Mouse (Mus musculus): ENCODE data around the gene Lgr4. TPM values are rescaled to one million over a fixed set of nuclear protein-coding genes. Genes with fewer than 3 reads are reported as not detected.

Gene Lgr4
- total and polyA plus RNA-seq, 3 experiments = 4.3 to 4.5 TPM; not detected in 1

DNA sequence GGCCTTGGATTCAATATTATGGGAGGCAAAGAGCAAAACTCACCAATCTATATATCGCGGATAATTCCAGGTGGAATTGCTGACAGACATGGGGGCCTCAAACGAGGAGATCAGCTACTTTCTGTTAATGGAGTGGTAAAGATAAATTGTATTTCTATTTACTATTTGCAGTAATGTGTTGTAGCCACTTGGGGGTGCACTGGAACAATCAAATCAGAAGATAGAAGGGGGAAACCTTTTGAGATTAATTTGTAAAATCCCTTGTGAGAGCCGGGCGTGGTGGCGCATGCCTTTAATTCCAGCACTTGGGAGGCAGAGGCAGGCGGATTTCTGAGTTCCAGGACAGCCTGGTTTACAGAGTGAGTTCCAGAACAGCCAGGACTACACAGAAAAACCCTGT is 21.1 kb upstream of the Lgr4 start:
- H3K27ac ChIP-seq (ENCODE audit: control insufficient read depth, low read depth, low read length) = no peak overlapping the region
- peaks cover 16 to 18% of the 10 kb centered on the region in 2 experiments for H3K36me3 ChIP-seq (ENCODE audit: control insufficient read depth in 1 of 2, insufficient read depth in 2 of 2, low read length in 2 of 2)
- TF ChIP-seq RAD21 (IDR thresholded peaks at IDR 0.05; ENCODE audit: low read depth, low read length) (peak; percentile 8), NELFE (IDR thresholded peaks at IDR 0.05; ENCODE audit: low read depth, low read length) (no peak), USF1 (IDR thresholded peaks at IDR 0.05; ENCODE audit: low read depth, low read length) (no peak), ZKSCAN1 (IDR thresholded peaks at IDR 0.05; ENCODE audit: low read depth, low read length) (no peak), MYC (IDR thresholded peaks at IDR 0.05; ENCODE audit: low read depth, low read length) (no peak), HCFC1 (IDR thresholded peaks at IDR 0.05; ENCODE audit: low read depth, low read length) (no peak), USF2 (IDR thresholded peaks at IDR 0.05; ENCODE audit: borderline replicate concordance in 1 of 2, insufficient read depth in 1 of 2, low read depth in 1 of 2, low read length in 2 of 2) (no peak), KAT2A (conservative IDR thresholded peaks at IDR 0.05; ENCODE audit: low read depth, low read length) (no peak), ZC3H11A (IDR thresholded peaks at IDR 0.05; ENCODE audit: low read depth, low read length) (no peak), SMC3 (IDR thresholded peaks at IDR 0.05; ENCODE audit: low read depth, low read length) (peak; percentile 37), MAX (IDR thresholded peaks at IDR 0.05; ENCODE audit: low read length) (no peak), RCOR1 (IDR thresholded peaks at IDR 0.05; ENCODE audit: low read depth, low read length) (no peak), CHD1 (IDR thresholded peaks at IDR 0.05; ENCODE audit: low read depth, low read length) (no peak), CTCF (IDR thresholded peaks at IDR 0.05 in 2 of 3, conservative IDR thresholded peaks at IDR 0.05 in 1 of 3; ENCODE audit: control insufficient read depth in 1 of 3, insufficient read depth in 1 of 3, low read depth in 2 of 3, low read length in 3 of 3, poor library complexity in 1 of 3, severe bottlenecking in 1 of 3) (peak in 2 of 3 experiments; percentile 28 to 51; a peak in 3 of 6 replicates)

GRCm38 (mm10) chr2:109902869-109903268 is 14.6 kb upstream of the Lgr4 start:
- H3K4me1 ChIP-seq (ENCODE audit: control insufficient read depth in 1 of 2, insufficient read depth in 2 of 2, low read length in 2 of 2) = no peaks in the 10 kb centered on the region
- no peaks in the 10 kb centered on the region for H3K79me2 ChIP-seq (ENCODE audit: control insufficient read depth, insufficient read depth, low read length, poor library complexity)
- no peak overlapping the region for H3K9ac ChIP-seq (ENCODE audit: control insufficient read depth, low read depth, low read length, poor library complexity, severe bottlenecking)
- no peaks in the 10 kb centered on the region for H3K27me3 ChIP-seq (ENCODE audit: control insufficient read depth in 1 of 2, insufficient read depth in 2 of 2, low read length in 2 of 2)
- H3K4me3 ChIP-seq (ENCODE audit: control insufficient read depth in 1 of 2, insufficient read depth in 1 of 2, low read depth in 2 of 2, low read length in 2 of 2) = no peak overlapping the region
- H3K9me3 ChIP-seq (replicated peaks; ENCODE audit: insufficient read depth, low read length) = no peaks in the 10 kb centered on the region
- DNase-seq (ENCODE audit: low read depth, low spot score) = no peak
- TF ChIP-seq POLR2A (IDR thresholded peaks at IDR 0.05; ENCODE audit: control insufficient read depth in 1 of 2, insufficient read depth in 1 of 2, low read depth in 1 of 2, low read length in 2 of 2, poor library complexity in 1 of 2) = peak in 1 of 2 experiments; percentile 13; a peak in 1 of 4 replicates
- no peak for TF ChIP-seq MYB (IDR thresholded peaks at IDR 0.05; ENCODE audit: low read depth, low read length)
- no peak for TF ChIP-seq MYC (IDR thresholded peaks at IDR 0.05; ENCODE audit: low read depth, low read length)
- H3K27ac ChIP-seq (ENCODE audit: control insufficient read depth, low read depth, low read length) = no peak overlapping the region
- no peaks in the 10 kb centered on the region; a peak in 2 of 4 replicates for H3K36me3 ChIP-seq (ENCODE audit: control insufficient read depth in 1 of 2, insufficient read depth in 2 of 2, low read length in 2 of 2)

More for the DNA sequence above, 21.1 kb upstream of the Lgr4 start:
- H3K4me1 ChIP-seq (ENCODE audit: control insufficient read depth in 1 of 2, insufficient read depth in 2 of 2, low read length in 2 of 2) = peaks cover 5 to 7% of the 10 kb centered on the region in 2 experiments; a peak in 3 of 4 replicates
- DNase-seq (ENCODE audit: low read depth, low spot score) = peak; percentile 50
- H3K4me3 ChIP-seq (ENCODE audit: control insufficient read depth in 1 of 2, insufficient read depth in 1 of 2, low read depth in 2 of 2, low read length in 2 of 2) = no peak overlapping the region
- no peaks in the 10 kb centered on the region for H3K9me3 ChIP-seq (replicated peaks; ENCODE audit: insufficient read depth, low read length)
- no peak overlapping the region for H3K9ac ChIP-seq (ENCODE audit: control insufficient read depth, low read depth, low read length, poor library complexity, severe bottlenecking)
- H3K27me3 ChIP-seq (ENCODE audit: control insufficient read depth in 1 of 2, insufficient read depth in 2 of 2, low read length in 2 of 2) = no peaks in the 10 kb centered on the region
- peaks cover 18% of the 10 kb centered on the region for H3K79me2 ChIP-seq (ENCODE audit: control insufficient read depth, insufficient read depth, low read length, poor library complexity)

Data from MEL (cell line).